In genomic region chr4:47502546-47502971, GRCm38 (mm10) we compare ENCODE assay signal across 8 mouse cellular contexts. TPM values are rescaled to one million over a fixed set of nuclear protein-coding genes. Genes with fewer than 3 reads are reported as not detected.
DNase-seq lines count a peak whose midpoint lies in the region; ATAC-seq and TF ChIP-seq lines count a peak whose summit lies in the region.

No protein-coding gene starts in this region.

- TF ChIP-seq CTCF in forebrain, postnatal 0 days (IDR thresholded peaks at IDR 0.05; ENCODE audit: low read depth) = peak; percentile 78

- in situ Hi-C loops in ES-E14 (cut with MboI; ENCODE audit: low sequenced_read_pairs in 2 of 2, unreplicated experiment in 2 of 2) = no loop called here

- no peak overlapping the region for H3K9ac ChIP-seq in ES-E14 (ENCODE audit: insufficient read depth, low read depth, low read length, poor library complexity, severe bottlenecking)
- H3K9ac ChIP-seq in forebrain, postnatal 0 days = no peak overlapping the region
- no peak overlapping the region for H3K9ac ChIP-seq in liver, embryonic 11.5 days (ENCODE audit: low read depth, low read length)

- H3K27me3 ChIP-seq in forebrain, postnatal 0 days (ENCODE audit: insufficient read depth, low read length) = no peaks in the 10 kb centered on the region
- no peaks in the 10 kb centered on the region for H3K27me3 ChIP-seq in liver, embryonic 11.5 days (replicated peaks; ENCODE audit: control insufficient read depth, insufficient read depth, low read length)

- DNase-seq in A20 (ENCODE audit: low read depth, low spot score) (peak; percentile 69), ES-E14 (ENCODE audit: low read depth, low spot score) (peak; percentile 70)
- peak; percentile 42 for DNase-seq in cerebellum, adult 11 months
- peak; percentile 69 for DNase-seq in forebrain, postnatal 0 days
- peak; percentile 29 for DNase-seq in kidney, adult 18-20 months
- peak; percentile 43 for DNase-seq in liver, embryonic 11.5 days (ENCODE audit: low spot score)
- peak; percentile 41 for DNase-seq in neural tube, embryonic 10.5 days (ENCODE audit: extremely low spot score, low spot score)

- no peaks in the 10 kb centered on the region; a peak in 1 of 4 replicates for H3K4me1 ChIP-seq in ES-E14 (ENCODE audit: control insufficient read depth in 2 of 2, insufficient read depth in 2 of 2, low read length in 2 of 2, poor library complexity in 1 of 2)
- no peaks in the 10 kb centered on the region for H3K4me1 ChIP-seq in forebrain, postnatal 0 days (ENCODE audit: insufficient read depth)
- H3K4me1 ChIP-seq in liver, embryonic 11.5 days (replicated peaks; ENCODE audit: control insufficient read depth, insufficient read depth, low read length) = no peaks in the 10 kb centered on the region

- H3K9me3 ChIP-seq in ES-E14 (ENCODE audit: control insufficient read depth, insufficient read depth, low read depth, low read length) = no peaks in the 10 kb centered on the region
- no peaks in the 10 kb centered on the region for H3K9me3 ChIP-seq in forebrain, postnatal 0 days (ENCODE audit: low read length)
- H3K9me3 ChIP-seq in liver, embryonic 11.5 days (ENCODE audit: control insufficient read depth, low read length) = no peaks in the 10 kb centered on the region

- WGBS in forebrain, postnatal 0 days = 27% methylated on average over 4 of the region's 4 CpGs
- whole genome bisulfite sequencing in liver, embryonic 11.5 days = 20% methylated on average over 4 of the region's 4 CpGs

- peak; percentile 18; the same call in 1 of the 2 replicates for ATAC-seq in forebrain, postnatal 0 days
- no peak for ATAC-seq in liver, embryonic 11.5 days (replicated peaks; ENCODE audit: low FRiP score)
- no peak for ATAC-seq in activated CD4-positive, CD25-positive, alpha-beta regulatory T cell, adult 4 months

- H3K27ac ChIP-seq in ES-E14 (ENCODE audit: insufficient read depth, low read depth, low read length, poor library complexity, severe bottlenecking) = no peak overlapping the region
- no peak overlapping the region for H3K27ac ChIP-seq in forebrain, postnatal 0 days (ENCODE audit: low read depth, low read length)
- H3K27ac ChIP-seq in liver, embryonic 11.5 days (ENCODE audit: low read depth, low read length) = no peak overlapping the region

- H3K36me3 ChIP-seq in ES-E14 (ENCODE audit: control insufficient read depth, insufficient read depth, low read length, poor library complexity, severe bottlenecking) = no peaks in the 10 kb centered on the region
- H3K36me3 ChIP-seq in forebrain, postnatal 0 days (ENCODE audit: insufficient read depth) = no peaks in the 10 kb centered on the region
- H3K36me3 ChIP-seq in liver, embryonic 11.5 days (ENCODE audit: control insufficient read depth, insufficient read depth, low read length) = no peaks in the 10 kb centered on the region

- H3K4me3 ChIP-seq in ES-E14 (ENCODE audit: insufficient read depth in 1 of 2, low read depth in 1 of 2, low read length in 2 of 2, poor library complexity in 1 of 2, severe bottlenecking in 1 of 2) = no peak overlapping the region
- no peak overlapping the region for H3K4me3 ChIP-seq in forebrain, postnatal 0 days (ENCODE audit: low read depth, low read length)
- no peak overlapping the region for H3K4me3 ChIP-seq in liver, embryonic 11.5 days (ENCODE audit: low read depth, low read length)

- no peak overlapping the region for H3K4me2 ChIP-seq in forebrain, postnatal 0 days (ENCODE audit: low read depth)
- no peak overlapping the region for H3K4me2 ChIP-seq in liver, embryonic 11.5 days

TF ChIP-seq in ES-E14, 5 proteins besides CTCF, POLR2A, EP300 and RAD21:
- TF ChIP-seq MAFK (IDR thresholded peaks at IDR 0.05; ENCODE audit: insufficient read depth, low read depth, low read length) = no peak

RNA-seq across cellular contexts. Expression of gene Sec61b, which starts 28.1 kb away (rescaled TPM):
- 317 and 434 TPM in 2 replicates for total RNA-seq in ES-E14 (2012; rRNA removed)
- 233 and 244 TPM in 2 replicates for total RNA-seq in forebrain, postnatal 0 days (2014; rRNA removed)
- 254 and 312 TPM in 2 replicates for polyA plus RNA-seq in forebrain, postnatal 0 days (2015; fragmentation: Nextera tagmentation; extraction: Ambion mirVana)
- 373 and 390 TPM in 2 replicates for polyA plus RNA-seq in liver, embryonic 11.5 days (2014; fragmentation: Nextera tagmentation; extraction: Ambion mirVana)
- 100 to 1,000 TPM; 366 to 372 TPM for polyA plus RNA-seq in activated CD4-positive, CD25-positive, alpha-beta regulatory T cell, adult 4 months (2017; shearing (Covaris generic))

RNA-seq across cellular contexts. Expression of gene Alg2, which starts 28.4 kb away (rescaled TPM):
- total RNA-seq in ES-E14 (2012; rRNA removed) = 21.8 and 26.6 TPM in 2 replicates
- 124 and 194 TPM in 2 replicates for total RNA-seq in forebrain, postnatal 0 days (2014; rRNA removed)
- polyA plus RNA-seq in forebrain, postnatal 0 days (2015; fragmentation: Nextera tagmentation; extraction: Ambion mirVana) = 201 and 259 TPM in 2 replicates
- 44.5 and 46.3 TPM in 2 replicates for polyA plus RNA-seq in liver, embryonic 11.5 days (2014; fragmentation: Nextera tagmentation; extraction: Ambion mirVana)
- 1 to 10 TPM; 6.4 to 9.8 TPM for polyA plus RNA-seq in activated CD4-positive, CD25-positive, alpha-beta regulatory T cell, adult 4 months (2017; shearing (Covaris generic))
